Mouse (Mus musculus): ENCODE measurements around the gene Zfand6. TPM values are rescaled to one million over a fixed set of nuclear protein-coding genes. Genes with fewer than 3 reads are reported as not detected.
A peak's percentile ranks its signal among the peaks of the same experiment; 100 is the strongest.

The Zfand6 gene
- polyA plus RNA-seq, 1 experiment = 287 TPM

DNA sequence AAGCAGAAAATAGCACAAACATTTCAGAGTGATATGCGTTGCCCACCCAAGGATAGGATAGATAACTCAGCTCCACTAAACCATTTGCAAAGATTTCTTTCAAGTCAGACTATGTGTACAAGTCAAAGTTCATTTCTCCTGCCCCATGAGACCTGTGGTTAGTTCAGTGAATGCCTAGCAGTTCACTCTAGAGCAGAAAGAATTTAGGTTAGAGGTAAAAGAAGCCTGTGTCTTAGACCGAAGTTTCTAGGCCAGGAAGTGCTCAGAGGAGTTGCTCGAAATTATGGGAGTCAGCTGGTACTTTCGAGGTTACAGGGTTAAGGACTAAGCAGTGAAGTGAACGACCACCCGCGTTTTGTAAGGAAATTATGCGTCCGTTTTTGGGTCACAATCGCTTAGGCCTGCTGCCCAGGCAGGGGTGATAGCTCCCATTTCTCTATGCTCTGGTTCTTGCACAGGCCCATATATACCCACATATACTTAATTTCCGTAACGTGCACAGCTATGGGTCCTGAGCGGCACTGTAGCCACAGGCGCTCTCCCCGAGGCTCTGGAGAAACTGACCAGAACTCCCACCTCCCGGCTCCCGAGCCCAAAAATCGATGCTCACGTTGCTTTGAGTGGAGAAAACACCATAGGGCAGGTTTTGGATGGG lies 84.6 kb downstream of the Zfand6 start:
- Histone ChIP-seq H3K4me3 (ENCODE audit: control insufficient read depth, low read depth, low read length) (peak overlapping the region; percentile 85), H3K4me1 (ENCODE audit: control insufficient read depth, insufficient read depth, low read length) (peaks cover 10% of the 10 kb centered on the region), H3K27ac (ENCODE audit: control insufficient read depth, insufficient read depth, low read depth, low read length) (peak overlapping the region; percentile 36; the same call in 1 of the 2 replicates), H3K36me3 (ENCODE audit: control insufficient read depth, insufficient read depth, low read length) (no peaks in the 10 kb centered on the region), H3K27me3 (ENCODE audit: control insufficient read depth, insufficient read depth, low read length) (no peaks in the 10 kb centered on the region)
- no peak for TF ChIP-seq POLR2A (IDR thresholded peaks at IDR 0.05; ENCODE audit: control insufficient read depth, low read depth, low read length)
- TF ChIP-seq CTCF (IDR thresholded peaks at IDR 0.05; ENCODE audit: control insufficient read depth, insufficient read depth, insufficient replicate concordance, low read depth, low read length) = no peak

DNA sequence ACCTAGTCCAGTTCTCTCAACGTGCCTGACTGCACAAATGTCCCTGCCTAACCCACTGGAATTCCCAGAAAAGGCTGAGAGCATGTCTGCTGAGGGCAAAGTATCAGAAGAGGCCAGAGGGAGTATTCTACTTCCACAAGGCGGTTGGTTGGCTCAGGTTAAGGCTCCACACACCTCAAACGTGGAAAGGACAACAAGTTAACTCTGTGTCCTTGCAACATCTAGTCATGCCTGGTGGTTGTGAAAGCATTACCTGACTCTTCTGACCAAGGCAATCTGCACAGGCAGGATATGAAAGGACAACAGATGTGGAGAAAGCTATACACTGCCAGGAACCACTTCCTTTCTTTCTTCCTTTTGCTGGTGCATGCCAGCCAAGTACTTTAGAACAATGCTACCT lies 85.3 kb downstream of the Zfand6 start:
- no peaks in the 10 kb centered on the region for H3K27me3 ChIP-seq (ENCODE audit: control insufficient read depth, insufficient read depth, low read length)
- H3K27ac ChIP-seq (ENCODE audit: control insufficient read depth, insufficient read depth, low read depth, low read length) = no peak overlapping the region
- H3K4me3 ChIP-seq (ENCODE audit: control insufficient read depth, low read depth, low read length) = no peak overlapping the region
- H3K4me1 ChIP-seq (ENCODE audit: control insufficient read depth, insufficient read depth, low read length) = peaks cover 10% of the 10 kb centered on the region
- TF ChIP-seq POLR2A (IDR thresholded peaks at IDR 0.05; ENCODE audit: control insufficient read depth, low read depth, low read length) (no peak), CTCF (IDR thresholded peaks at IDR 0.05; ENCODE audit: control insufficient read depth, insufficient read depth, insufficient replicate concordance, low read depth, low read length) (no peak)
- H3K36me3 ChIP-seq (ENCODE audit: control insufficient read depth, insufficient read depth, low read length) = no peaks in the 10 kb centered on the region

DNA sequence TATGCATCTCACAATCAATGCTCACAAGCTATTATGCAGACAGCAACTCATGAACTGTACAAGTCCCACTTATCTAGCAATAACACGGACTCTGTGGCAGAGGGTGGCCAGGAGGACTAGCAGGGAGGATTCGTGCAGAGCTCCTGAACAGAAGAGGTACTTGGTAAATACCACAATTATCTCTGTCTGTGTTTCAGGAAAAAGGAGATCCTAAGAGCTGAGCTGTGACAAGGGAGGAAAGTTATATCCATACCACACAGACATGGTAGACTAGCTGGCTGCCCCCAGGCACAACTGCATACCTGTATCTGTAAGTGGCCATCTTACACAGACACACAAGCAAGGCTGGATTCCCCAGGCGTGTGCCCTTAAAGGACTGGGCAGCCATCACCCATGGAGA lies 88.4 kb downstream of the Zfand6 start:
- H3K27me3 ChIP-seq (ENCODE audit: control insufficient read depth, insufficient read depth, low read length) = no peaks in the 10 kb centered on the region
- TF ChIP-seq CTCF (IDR thresholded peaks at IDR 0.05; ENCODE audit: control insufficient read depth, insufficient read depth, insufficient replicate concordance, low read depth, low read length) = no peak
- TF ChIP-seq POLR2A (IDR thresholded peaks at IDR 0.05; ENCODE audit: control insufficient read depth, low read depth, low read length) = no peak
- no peak overlapping the region for H3K27ac ChIP-seq (ENCODE audit: control insufficient read depth, insufficient read depth, low read depth, low read length)
- no peaks in the 10 kb centered on the region for H3K36me3 ChIP-seq (ENCODE audit: control insufficient read depth, insufficient read depth, low read length)
- no peak overlapping the region for H3K4me3 ChIP-seq (ENCODE audit: control insufficient read depth, low read depth, low read length)
- peaks cover 8% of the 10 kb centered on the region for H3K4me1 ChIP-seq (ENCODE audit: control insufficient read depth, insufficient read depth, low read length)

GRCm38 (mm10) chr7:84600631-84601030 lies 89.1 kb downstream of the Zfand6 start:
- H3K27ac ChIP-seq (ENCODE audit: control insufficient read depth, insufficient read depth, low read depth, low read length) = no peak overlapping the region
- peaks cover 5% of the 10 kb centered on the region for H3K4me1 ChIP-seq (ENCODE audit: control insufficient read depth, insufficient read depth, low read length)
- H3K36me3 ChIP-seq (ENCODE audit: control insufficient read depth, insufficient read depth, low read length) = no peaks in the 10 kb centered on the region
- H3K27me3 ChIP-seq (ENCODE audit: control insufficient read depth, insufficient read depth, low read length) = no peaks in the 10 kb centered on the region
- no peak for TF ChIP-seq POLR2A (IDR thresholded peaks at IDR 0.05; ENCODE audit: control insufficient read depth, low read depth, low read length)
- H3K4me3 ChIP-seq (ENCODE audit: control insufficient read depth, low read depth, low read length) = no peak overlapping the region

- H3K27me3 ChIP-seq (ENCODE audit: control insufficient read depth, insufficient read depth, low read length) = no peaks in the 10 kb centered on the region
Measured at GRCm38 (mm10) chr7:84596633-84597032, 93.1 kb downstream of the Zfand6 start.

GRCm38 (mm10) chr7:84596002-84596401 lies 93.8 kb downstream of the Zfand6 start:
- TF ChIP-seq CTCF (IDR thresholded peaks at IDR 0.05; ENCODE audit: control insufficient read depth, insufficient read depth, insufficient replicate concordance, low read depth, low read length) = no peak
- TF ChIP-seq POLR2A (IDR thresholded peaks at IDR 0.05; ENCODE audit: control insufficient read depth, low read depth, low read length) = no peak

More at GRCm38 (mm10) chr7:84596633-84597032, 93.1 kb downstream of the Zfand6 start:
- TF ChIP-seq POLR2A (IDR thresholded peaks at IDR 0.05; ENCODE audit: control insufficient read depth, low read depth, low read length) (no peak), CTCF (IDR thresholded peaks at IDR 0.05; ENCODE audit: control insufficient read depth, insufficient read depth, insufficient replicate concordance, low read depth, low read length) (no peak)
- Histone ChIP-seq H3K27ac (ENCODE audit: control insufficient read depth, insufficient read depth, low read depth, low read length) (no peak overlapping the region), H3K4me3 (ENCODE audit: control insufficient read depth, low read depth, low read length) (no peak overlapping the region), H3K36me3 (ENCODE audit: control insufficient read depth, insufficient read depth, low read length) (no peaks in the 10 kb centered on the region), H3K4me1 (ENCODE audit: control insufficient read depth, insufficient read depth, low read length) (no peaks in the 10 kb centered on the region)

GRCm38 (mm10) chr7:84594917-84595303 lies 94.8 kb downstream of the Zfand6 start:
- no peak overlapping the region for H3K27ac ChIP-seq (ENCODE audit: control insufficient read depth, insufficient read depth, low read depth, low read length)
- no peaks in the 10 kb centered on the region for H3K4me1 ChIP-seq (ENCODE audit: control insufficient read depth, insufficient read depth, low read length)
- H3K36me3 ChIP-seq (ENCODE audit: control insufficient read depth, insufficient read depth, low read length) = no peaks in the 10 kb centered on the region
- TF ChIP-seq CTCF (IDR thresholded peaks at IDR 0.05; ENCODE audit: control insufficient read depth, insufficient read depth, insufficient replicate concordance, low read depth, low read length) (no peak), POLR2A (IDR thresholded peaks at IDR 0.05; ENCODE audit: control insufficient read depth, low read depth, low read length) (no peak)
- no peaks in the 10 kb centered on the region for H3K27me3 ChIP-seq (ENCODE audit: control insufficient read depth, insufficient read depth, low read length)
- no peak overlapping the region for H3K4me3 ChIP-seq (ENCODE audit: control insufficient read depth, low read depth, low read length)

More at GRCm38 (mm10) chr7:84596002-84596401, 93.8 kb downstream of the Zfand6 start:
- no peaks in the 10 kb centered on the region for H3K36me3 ChIP-seq (ENCODE audit: control insufficient read depth, insufficient read depth, low read length)
- H3K4me3 ChIP-seq (ENCODE audit: control insufficient read depth, low read depth, low read length) = no peak overlapping the region
- no peaks in the 10 kb centered on the region for H3K27me3 ChIP-seq (ENCODE audit: control insufficient read depth, insufficient read depth, low read length)
- H3K4me1 ChIP-seq (ENCODE audit: control insufficient read depth, insufficient read depth, low read length) = no peaks in the 10 kb centered on the region
- no peak overlapping the region for H3K27ac ChIP-seq (ENCODE audit: control insufficient read depth, insufficient read depth, low read depth, low read length)

All from testis, adult 2 months (tissue).